Mouse (Mus musculus) lung, postnatal 14 days (tissue): ENCODE results near the gene Cyp2b19.
"Not testable (repeated sequence)": the region's sequence is repeated elsewhere in the genome, so short reads cannot be mapped to it uniquely, and the experiment has no call there.

Experiments
- DNase-seq: peaks from one replicate; pipeline ENCODE4 v3.0.0; 2021

The Cyp2b19 gene

GRCm38 (mm10) chr7:26756842-26757241 lies at the start of gene Cyp2b19:
Gene Cyp2b19 (plus strand): TSS chr7:26757142.
- no peak for DNase-seq

GRCm38 (mm10) chr7:26711061-26711460 lies 45.9 kb upstream of the Cyp2b19 start:
- no peak for DNase-seq

- no peak for DNase-seq
Observed at GRCm38 (mm10) chr7:26738940-26739339, 18.0 kb upstream of the Cyp2b19 start.

- DNase-seq = no peak
Observed at GRCm38 (mm10) chr7:26743948-26744347, 13.0 kb upstream of the Cyp2b19 start.

DNA sequence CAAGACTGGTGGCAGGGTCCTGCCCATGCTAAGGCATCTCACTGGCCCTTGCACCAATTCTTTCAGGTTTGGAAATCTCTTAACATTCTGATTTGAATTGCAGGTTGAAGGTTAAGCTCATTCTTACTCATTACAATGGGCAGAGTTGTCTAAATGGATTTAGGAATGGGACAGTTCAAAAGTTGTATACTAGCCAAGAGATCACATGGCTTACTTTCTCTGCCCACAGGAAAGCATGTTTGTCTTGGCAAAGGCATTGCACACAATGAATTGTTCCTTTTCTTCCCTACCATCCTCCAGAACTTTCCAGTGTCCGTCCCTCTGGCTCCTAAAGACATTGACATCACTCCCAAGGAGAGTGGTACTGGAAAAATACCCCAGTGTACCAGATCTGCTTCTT lies 11.5 kb upstream of the Cyp2b19 start:
- no peak for DNase-seq

DNA sequence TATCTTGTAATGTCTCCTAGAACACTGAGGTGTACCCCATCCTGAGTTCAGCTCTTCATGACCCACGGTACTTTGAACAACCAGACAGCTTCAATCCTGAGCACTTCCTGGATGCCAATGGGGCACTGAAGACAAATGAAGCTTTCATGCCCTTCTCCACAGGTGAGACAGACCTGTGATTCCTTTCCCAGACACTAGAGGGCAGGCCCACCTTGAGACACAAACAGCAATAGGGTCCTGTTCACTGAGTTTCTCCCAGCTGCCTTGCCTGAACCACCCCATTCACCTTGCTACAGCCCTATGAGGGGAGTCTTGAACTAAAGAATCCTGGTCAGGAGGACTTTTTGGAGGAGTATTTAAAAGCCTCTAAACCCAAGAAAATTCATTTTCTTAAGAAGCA lies 10.1 kb downstream of the Cyp2b19 start:
- DNase-seq = peak; percentile 35

DNA sequence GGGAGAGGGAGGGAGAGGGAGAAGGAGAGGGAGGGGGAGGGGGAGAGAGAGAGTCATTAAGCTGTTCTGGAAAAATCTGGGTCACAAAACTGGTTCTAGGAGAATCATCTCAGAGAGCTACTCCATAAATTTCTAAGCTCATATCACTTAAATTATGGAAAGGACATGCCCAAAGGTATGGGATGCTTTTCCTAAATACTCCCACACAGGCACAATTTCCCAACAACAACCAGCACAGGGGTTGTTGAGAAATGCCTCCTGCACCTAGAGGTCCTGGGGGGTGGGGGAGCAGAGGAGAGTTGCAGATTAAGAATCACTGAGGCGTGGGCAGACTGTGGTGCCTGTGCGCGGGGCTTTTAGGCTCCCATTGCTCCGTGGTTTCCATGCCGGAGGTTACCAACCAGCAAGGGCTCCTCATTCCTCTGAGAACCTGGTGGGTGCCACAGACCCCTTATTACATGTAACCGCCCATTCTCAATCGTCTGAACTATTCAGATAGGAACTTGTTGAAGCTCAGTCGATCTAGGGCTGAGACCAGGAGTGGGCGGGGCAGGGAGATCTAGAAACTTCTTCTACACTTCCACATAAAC lies 13.0 kb downstream of the Cyp2b19 start:
- no peak for DNase-seq

DNA sequence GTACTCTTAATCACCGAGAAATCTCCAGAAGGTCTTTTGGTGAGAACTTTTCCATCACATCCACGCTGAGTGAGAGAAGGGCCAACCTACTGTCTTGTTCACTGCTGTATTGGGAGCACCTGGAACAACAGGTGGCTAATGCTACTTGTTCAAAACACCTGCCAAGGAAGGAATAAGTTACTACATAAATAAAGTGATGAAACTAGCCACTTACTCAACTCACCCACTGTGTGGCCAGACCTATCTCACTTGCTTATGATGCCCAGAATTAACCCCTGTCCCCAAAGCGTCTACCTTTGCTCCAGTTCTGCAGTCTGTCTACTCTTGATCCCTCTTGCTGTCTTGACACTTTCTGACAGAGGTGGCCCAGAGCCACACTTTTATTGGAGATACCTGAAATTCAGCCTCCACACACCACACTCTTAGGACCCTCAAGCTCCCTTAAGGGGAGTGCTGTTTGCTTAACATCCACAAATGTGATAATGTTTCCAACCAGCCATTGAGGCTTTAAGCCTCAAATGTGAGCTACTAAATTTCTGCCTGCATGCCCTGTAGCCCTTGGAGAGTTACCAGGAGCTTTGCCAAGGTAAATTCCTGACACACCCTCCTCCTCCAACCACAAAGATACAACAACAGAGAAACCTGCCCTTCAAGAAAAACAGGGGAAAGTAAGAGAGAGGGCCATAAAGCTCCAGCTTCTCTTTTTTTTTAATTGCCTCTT lies 16.1 kb downstream of the Cyp2b19 start:
- DNase-seq = peak; percentile 20

DNA sequence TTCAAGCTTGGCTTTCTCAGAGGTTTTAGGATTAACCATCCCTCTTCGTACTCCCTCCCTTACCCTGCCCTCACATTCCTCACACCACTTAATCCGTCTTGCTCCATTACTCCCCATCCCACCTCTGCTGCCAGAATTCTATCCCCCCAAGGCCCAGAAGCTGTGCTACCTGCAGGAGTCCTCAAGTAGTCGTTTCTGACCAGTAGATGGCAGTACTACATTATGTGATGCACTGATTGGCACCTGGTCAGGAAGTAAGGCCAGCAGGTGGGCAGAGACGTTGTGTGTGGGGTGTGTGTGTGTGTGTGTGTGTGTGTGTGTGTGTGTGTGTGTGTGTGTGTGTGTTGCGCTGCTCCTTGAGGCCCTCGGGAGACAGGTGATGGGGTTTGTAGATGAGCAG lies 18.9 kb downstream of the Cyp2b19 start:
- DNase-seq = peak; percentile 15

GRCm38 (mm10) chr7:26777806-26778205 lies 20.9 kb downstream of the Cyp2b19 start:
- no peak for DNase-seq

DNA sequence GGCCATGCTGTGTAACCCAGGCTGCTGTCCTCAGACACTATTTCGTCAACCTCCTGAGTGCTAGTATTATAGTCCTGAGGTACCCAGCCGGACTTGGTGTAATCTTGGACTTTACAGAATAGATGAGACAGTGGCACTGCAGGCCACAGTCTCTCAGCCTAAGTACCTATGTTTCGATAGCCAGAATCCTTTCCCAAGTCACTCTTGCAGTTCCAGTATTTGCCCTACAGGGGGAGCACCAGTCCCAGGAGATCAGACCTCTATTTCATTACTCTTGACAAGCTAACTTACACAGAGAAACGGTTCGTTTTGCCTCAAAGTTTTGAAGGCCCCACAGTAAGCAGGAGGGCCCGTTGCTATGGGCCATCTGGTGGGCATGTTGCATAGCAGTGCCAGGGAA lies 21.5 kb downstream of the Cyp2b19 start:
- DNase-seq = peak; percentile 58

DNA sequence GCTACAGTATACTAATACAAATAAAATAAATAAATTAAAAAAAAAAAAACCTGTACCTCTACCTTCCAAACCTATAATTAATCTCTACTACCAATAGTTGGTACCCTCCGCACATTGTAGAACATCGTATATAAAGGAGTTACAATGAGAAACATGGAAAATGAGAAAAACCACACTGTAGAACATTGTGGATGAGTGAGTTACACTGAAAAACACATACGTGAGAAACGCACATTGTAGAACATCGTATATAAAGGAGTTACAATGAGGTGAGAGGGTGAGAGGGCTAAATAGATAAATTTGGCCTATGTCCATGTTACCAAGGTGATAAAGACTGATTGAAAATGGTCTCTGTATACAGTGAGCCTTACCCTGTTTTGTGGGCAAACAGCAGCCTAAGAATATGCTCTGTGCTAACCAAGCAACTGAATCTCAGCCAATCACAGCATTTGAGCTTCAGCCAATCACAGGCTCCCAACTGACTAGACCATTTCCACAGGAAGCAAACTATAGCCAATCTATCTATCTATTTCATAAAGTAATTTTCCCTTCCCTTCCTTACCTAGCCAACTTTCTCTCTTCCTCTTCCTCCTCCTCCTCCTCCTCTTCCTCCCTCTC lies 23.0 kb downstream of the Cyp2b19 start:
- no peak for DNase-seq

- no peak for DNase-seq
Observed at GRCm38 (mm10) chr7:26780510-26780909, 23.6 kb downstream of the Cyp2b19 start.

DNA sequence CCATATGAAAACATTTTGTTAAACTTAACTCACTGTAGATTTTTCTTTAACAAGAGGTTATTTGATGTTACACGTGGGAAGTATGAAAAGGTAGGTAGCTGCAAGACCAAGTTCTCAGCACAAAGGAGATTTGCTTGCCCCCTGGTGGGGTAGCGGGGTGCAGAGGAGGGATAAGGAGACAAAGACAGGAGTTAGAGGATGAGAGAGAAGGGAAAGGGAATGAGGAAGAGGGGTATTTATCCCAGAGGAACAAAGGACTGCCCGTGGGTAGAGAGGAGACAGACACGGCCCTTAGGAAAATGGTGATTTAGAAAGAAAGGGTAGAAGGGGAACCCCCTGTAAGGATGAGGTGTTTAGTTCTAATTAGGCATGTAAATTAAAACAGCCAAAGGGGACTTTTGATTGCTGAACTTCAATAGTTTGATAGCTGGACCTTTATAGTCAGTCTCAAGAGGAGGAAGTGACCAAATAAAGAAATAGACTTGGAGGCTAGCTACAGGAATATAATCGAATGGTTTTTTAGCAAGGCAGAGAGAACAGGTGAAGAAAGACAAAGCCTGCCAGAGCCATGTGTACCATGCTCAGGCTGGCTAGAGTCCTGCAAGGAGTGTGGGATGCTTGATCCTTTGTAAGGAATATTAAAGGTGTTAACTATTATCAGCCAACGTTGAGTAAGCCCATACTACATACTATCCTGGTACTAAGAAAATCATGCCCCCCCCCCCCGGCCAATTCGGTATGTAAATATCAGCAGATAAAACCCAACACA lies 24.2 kb downstream of the Cyp2b19 start:
- DNase-seq = no peak

- DNase-seq = no peak
Observed at GRCm38 (mm10) chr7:26781767-26782131, 24.8 kb downstream of the Cyp2b19 start.

DNA sequence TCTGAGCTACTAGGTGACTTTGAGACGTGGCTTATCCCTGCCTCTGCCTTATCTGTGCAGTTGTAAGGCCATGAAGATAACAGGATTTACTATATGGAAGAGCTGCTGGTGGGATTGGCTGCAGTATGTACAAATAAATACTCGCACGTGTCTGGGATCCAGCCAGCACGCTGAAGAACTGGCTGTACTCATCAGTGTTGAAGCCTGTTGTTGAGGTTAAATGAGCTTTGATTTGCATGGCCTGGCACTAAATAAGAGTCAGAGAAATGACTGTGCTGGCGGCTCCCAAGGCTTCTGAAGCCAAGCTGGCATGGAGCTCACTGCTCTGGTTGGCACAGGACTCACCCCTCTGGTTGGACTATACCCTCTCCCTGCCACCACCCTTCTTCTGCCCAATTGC lies 26.2 kb downstream of the Cyp2b19 start:
- peak; percentile 12 for DNase-seq

GRCm38 (mm10) chr7:26786013-26786412 lies 29.1 kb downstream of the Cyp2b19 start:
- DNase-seq = not testable (repeated sequence)

DNA sequence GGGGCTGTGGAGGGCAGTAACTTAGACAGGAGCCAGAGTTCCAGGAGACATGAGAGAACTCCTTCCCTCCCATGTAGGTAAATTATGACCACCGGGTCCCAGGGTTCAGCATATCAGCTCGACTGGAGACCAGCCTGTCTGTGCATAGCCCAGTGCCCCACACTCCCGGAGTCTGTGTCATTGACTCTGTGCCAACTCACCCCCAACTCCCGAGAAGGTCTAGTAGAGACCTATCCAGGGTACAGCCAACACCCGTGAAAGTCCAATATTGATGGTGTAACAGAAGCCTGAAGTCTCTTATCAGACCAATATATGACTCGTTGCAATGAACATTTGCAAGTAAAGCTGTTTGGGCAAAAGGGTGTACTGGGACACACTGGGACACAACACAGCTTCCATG lies 33.0 kb downstream of the Cyp2b19 start:
- DNase-seq = no peak

GRCm38 (mm10) chr7:26800104-26800503 lies 43.2 kb downstream of the Cyp2b19 start:
- no peak for DNase-seq

GRCm38 (mm10) chr7:26800996-26801395 lies 44.1 kb downstream of the Cyp2b19 start:
- no peak for DNase-seq

DNA sequence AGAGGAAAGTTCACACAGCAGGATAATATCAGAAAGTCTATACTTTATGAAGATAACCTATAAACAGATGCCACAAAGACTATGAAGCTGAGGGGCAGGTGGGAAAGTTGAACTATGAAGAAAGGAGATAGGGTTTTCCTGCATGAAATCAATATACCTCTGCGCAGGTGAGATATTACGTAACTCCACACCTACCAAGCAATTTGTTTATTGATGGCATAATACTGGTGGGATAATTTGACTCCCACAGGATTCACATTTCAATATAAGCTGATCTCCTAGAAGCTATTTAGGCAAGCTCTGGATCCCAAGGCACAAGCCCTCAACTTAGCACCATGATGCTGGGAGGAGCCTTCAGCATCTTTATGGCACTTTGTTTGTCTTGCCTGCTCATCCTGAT lies 51.6 kb downstream of the Cyp2b19 start, which contains the start of gene Cyp2g1:
Cyp2g1 (plus strand) TSS at position 301 of the 400 bp plus-strand sequence.
- no peak for DNase-seq
